Mouse (Mus musculus) right cerebral cortex, adult 2 months (tissue): ENCODE results near the gene Dctn1.

Source experiments
- DNase-seq, 2 experiments: peaks; one replicate each; pipeline ENCODE4 v3.0.0; 2021 to 2022; ENCODE audit warnings: low spot score in 2 of 2

Gene Dctn1

DNA sequence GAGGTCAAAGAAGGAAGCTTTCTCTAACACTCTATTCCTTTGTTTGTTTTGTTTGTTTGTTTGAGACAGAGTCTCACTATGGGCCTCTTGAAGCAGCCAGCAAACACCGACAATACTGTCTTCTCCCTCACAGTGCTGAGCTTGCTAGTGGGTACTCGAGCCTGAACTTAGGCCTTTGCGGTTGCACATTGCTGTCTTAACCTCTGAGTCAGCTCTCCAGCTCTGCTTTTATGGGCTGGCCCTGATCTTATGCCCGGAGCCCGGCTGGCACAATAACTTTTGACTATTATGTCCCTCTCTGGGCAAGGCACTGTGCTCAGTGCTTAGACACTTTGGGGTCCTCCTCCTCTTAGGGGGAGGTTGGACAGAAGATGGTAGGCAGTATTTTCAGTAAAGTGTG, 4.2 kb downstream of the Dctn1 start:
- no peak for DNase-seq

- no peak for DNase-seq
Observed at GRCm38 (mm10) chr6:83171063-83171462, 5.3 kb downstream of the Dctn1 start.

DNA sequence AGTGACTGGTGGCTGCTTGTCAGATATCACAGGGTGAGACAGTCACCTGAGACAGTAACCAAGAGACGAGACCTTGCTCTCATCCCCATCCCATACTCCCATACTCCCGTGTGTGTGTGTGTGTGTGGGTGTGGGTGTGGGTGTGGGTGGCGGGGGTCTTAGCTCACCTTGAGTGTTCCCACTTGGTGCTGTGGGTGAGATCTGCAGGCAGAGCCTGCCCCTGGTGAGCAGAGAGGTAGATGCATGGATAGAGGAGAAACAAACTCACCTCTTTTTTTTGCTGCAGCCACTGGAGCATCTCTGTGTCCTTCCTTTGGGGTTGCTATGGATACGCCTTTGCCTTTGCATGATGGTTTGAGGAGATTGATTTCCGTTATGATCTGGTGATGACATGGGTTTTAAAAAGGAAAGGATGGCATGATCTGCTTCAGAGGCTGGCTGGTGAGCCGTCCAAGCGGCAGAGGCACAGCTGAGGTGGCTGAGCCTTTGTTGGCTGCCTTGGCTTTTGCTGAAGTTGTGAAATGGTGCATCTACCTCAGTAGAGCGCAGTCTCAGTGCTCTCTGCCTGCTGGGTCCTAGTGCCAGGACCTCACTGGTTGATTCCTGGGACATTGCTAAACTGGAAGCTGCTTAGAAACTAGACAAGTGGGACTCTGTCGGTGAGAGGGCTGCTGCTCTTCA, 6.7 kb downstream of the Dctn1 start:
- DNase-seq, result peak; percentile 71 to 81

- no peak for DNase-seq
Observed at GRCm38 (mm10) chr6:83175996-83176395, 10.3 kb downstream of the Dctn1 start.

DNA sequence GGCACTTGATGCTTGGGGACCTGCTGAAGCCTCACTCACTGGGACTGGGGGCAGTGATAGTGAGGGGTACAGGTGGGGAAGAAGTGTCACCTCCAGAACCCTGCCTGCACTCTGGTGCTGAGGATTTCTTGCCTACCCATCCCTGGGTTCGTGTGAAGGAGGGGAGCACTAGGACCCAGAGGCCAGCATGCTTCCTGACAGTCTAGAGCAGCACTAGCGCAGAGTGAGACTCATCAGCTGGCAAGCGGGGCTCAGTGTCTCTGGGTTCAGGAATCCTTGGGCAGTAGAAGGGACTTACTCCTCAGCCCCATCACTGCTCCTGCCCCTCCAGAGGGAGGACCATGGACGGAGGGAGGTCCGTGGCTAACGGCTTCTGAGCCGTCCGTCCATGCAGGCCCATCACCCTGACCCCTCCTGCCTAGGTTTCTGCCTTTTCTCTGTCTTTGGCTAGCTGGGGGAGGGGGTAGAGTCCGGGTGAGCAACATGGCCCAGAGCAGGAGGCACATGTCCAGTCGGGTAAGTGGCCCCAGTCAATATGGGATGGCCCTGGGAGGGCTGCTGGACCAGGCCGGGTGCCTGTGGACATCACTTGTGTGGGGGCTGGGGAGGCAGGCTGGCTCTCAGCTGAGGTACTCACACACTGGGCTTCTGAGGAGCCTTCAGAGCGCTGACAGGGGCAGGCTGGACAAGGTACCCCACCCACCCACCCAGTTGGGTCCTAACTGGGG, 13.8 kb downstream of the Dctn1 start:
- peak; percentile 78 to 86 for DNase-seq

DNA sequence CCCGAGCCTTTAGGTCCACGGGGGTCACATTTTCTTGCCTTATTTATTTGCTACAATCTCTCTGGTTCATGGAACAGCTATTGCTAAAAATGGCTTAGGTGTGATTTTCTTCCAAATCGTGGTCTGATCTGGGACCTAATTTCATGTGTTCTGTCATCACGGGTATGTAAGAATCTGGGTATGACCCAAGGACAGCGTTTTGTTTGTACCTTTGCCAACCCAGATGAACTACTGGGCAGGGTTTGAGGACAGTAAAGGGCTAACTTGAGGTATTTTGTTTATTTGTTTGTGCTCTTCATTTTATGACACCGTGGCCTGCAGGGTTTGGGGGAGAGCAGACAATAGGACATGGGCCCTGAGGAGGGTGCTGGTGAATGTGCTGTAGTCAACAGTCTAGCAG, 14.9 kb downstream of the Dctn1 start:
- DNase-seq, result no peak

GRCm38 (mm10) chr6:83184858-83185435, 19.2 kb downstream of the Dctn1 start:
- no peak for DNase-seq

DNA sequence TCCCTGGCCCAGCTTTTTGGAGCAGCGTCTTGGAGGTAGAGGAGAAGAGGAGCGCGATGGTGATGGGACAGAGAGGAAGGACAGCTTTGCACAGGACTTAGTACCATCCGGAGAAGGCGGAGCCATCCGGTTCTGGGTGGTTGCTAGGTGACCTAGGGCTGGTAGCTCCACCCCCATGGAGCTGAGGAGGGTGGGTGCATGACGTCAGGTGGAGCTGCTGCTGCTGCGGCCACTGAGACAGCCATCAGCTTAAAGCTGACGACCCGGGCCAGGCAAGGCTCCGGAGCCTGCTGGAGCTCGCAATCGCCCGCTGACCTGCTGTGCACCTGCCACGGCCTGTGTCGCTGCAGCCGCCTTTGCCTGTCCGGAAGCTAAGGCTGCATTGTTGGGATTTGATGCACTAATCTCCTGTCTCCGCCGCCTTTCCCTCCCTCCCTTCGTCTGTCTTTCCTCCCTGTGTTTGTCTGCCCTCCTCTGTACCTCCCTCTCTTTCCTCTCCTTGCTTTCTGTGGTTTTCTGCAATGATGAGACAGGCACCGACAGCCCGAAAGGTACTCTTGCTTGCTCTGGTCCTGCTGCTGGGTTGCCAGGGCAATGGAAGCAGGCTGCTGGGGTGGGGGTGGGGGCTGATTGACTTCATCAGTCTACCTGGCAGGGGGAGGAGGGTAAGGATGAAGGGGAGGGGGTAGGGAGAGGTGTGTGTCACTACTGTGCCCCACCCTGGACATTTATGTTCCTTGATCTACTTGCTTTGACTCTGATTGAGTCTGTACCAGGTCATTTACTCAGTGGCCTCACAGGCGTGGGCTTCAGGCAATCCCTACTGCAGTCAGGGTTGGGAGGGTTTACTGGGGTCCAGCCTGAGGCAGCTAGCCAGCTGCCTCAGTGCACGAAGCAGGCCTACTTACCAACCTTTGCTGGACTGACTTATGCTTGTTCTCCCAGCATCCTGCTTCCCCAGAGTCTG, 20.5 kb downstream of the Dctn1 start:
- peak; percentile 87 to 91 for DNase-seq

DNA sequence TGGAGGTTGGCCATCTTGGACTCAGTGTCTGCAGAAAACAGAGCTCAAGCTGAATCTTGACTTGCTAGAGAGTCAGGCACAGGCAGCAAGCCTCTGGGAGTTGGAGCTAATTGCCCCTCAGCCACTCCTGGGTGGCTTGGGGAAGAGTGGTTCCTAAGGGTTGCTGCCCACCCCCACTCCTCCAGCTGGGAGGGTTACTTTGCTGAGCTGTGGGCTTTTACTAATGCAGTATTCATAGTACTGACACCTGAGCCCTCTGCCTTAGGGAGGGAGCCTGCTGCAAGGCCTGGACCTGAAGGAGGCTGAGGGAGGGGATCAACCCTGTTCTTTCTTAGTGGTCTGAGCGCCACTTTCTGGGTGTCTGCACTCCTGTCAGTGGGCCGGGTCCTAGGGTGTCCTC, 21.2 kb downstream of the Dctn1 start:
- DNase-seq, result no peak

DNA sequence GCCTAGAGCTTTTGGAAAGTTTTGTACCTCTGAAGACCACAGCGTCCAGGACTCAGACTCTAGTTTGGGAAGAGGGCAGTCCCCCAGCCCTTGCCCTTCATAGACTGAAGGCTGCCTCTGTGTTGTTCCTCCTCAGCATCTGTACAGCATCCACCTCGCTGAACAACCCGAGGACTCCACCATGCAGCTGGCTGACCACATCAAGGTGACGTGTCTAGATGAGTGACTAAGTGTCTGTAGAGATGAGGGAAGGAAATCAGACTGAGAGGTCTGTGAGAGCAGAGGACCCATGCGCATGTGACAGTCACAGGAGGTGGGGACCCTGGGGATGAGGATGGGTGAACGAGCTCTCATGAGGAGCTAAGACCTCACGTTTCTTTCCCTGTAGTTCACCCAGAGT, 27.9 kb downstream of the Dctn1 start:
- DNase-seq, result no peak

- peak; percentile 63 to 67 for DNase-seq
Observed at GRCm38 (mm10) chr6:83197345-83198004, 31.8 kb downstream of the Dctn1 start.

GRCm38 (mm10) chr6:83203320-83203719, 37.6 kb downstream of the Dctn1 start:
- DNase-seq, result peak in 1 of 2 experiments; percentile 44

- no peak for DNase-seq
Observed at GRCm38 (mm10) chr6:83205851-83206250, 40.1 kb downstream of the Dctn1 start.

- DNase-seq, result no peak
Observed at GRCm38 (mm10) chr6:83206321-83206720, 40.6 kb downstream of the Dctn1 start.

- no peak for DNase-seq
Observed at GRCm38 (mm10) chr6:83207361-83208049, 41.8 kb downstream of the Dctn1 start.

DNA sequence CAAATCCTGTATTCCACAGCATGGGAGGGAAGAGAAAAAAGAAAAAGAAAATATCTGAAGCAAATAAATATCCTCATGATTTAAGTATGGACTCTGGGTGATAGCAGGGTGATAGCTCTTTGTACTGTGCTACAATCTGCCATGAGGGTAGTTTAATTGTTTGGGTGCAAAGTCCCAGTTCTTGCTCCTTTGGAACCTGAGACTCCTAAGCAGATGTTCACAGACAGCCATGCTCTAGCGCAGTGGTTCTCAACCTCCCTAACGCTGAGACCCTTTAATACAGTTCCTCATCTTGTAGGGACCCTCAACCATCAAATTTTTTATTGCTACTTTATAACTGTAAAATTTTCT, 42.3 kb downstream of the Dctn1 start:
- DNase-seq, result no peak

DNA sequence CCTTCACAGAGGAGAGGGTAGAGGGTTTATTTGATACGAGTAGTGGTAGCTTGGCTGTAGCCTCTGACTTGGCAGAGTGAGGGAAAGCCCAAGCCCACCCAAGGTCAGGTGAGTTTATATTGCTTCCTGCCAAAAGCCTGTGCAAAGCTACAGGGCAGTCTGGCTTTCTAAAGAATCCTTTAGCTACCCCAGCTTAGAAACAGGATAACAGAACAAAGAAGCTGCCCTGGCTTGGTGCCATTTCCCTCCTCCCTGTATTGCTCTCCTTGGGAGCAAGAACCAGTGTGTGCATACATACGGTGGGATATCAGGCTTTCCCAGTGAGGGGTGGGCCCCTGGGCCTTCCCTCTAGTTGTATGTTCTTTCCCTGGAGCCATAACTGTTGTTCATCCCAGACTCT, 44.8 kb downstream of the Dctn1 start:
- no peak for DNase-seq

DNA sequence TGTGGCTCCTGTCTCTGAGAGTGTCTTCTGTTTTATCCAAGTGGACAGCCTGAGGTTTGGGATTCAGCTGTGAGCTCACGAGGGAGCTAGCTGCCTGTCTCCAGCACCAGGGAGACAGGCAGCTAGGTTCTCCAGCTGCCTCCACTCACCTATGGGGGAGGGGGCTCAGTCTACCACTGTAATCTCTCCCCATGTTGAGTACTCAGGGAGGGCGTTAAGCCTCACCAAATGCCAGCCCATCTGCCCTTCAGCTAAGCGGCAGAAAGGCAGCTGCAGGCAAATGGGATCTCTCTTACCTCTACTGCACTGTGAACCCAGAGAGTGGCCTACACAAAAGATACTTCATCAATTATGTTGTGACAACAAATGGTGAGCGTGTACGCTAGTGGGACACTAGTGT, 45.8 kb downstream of the Dctn1 start:
- DNase-seq, result no peak

DNA sequence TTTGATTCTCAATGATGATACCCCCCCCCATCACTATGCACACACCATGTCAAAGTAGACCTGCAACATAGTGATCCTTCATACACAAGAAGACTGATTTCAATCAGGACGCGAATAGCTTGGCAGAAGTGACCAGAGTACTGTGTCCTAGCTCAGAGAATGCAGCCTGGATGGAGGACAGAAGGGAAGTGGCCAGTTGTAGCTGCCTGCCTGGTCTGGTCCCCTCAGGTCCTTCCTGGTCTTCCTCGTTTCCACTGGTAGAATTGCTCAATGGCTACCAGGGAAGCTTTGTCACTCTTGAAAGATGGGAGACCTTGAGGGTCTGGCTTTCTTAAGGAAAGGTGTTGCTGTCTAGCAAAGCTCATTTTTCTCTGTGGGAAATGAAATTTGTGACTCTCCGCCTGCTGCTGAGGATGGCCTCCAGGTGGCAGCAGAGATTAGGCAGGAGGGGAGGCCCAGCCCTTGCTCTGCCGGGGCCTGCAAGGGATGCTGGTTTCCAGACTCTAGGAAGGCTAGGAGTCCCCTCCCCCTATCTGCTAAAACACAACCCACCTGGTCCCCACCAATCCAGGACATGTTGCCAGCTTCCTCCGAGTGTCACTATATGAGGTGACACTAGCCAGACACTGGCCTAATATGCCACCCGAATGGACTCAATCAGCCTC, 49.4 kb downstream of the Dctn1 start:
- peak; percentile 72 to 78 for DNase-seq

DNA sequence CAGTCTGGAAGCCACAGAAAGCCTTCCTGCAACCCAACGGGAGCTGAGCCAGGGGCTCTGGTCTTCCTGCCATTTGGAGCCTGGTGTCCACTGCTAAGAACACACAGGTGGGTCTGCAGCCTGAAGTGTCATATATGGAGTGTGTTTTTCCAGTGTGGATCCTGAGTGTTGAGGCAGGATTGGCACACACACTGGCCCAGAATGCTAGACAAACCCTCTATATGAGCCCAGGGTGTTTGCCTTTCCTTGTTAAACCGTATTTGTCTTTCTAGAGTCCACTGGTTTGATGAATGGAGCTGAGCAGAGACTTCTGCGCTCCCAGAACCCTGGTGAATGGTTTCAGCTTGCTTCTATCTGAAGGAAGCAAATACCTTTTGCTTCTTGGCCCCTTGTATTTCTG, 54.1 kb downstream of the Dctn1 start, which contains the start of gene Slc4a5:
Slc4a5 (plus strand) TSS at position 15 of the 400 bp plus-strand sequence.
- no peak for DNase-seq
